Mouse (Mus musculus) Patski (cell line): ENCODE data around the gene Hadh. TPM values are rescaled to one million over a fixed set of nuclear protein-coding genes. Genes with fewer than 3 reads are reported as not detected.

Experiments
- ATAC-seq: fragments of 100-300 bp; one replicate; pipeline ENCODE4 v1.8.0; 2021
- CTCF ChIA-PET: fragments of 350-600 bp; sonication (Branson Sonifier 250); formaldehyde crosslinking; loops from one replicate; lab custom pipeline; 2022; ENCODE audit warnings: inconsistent platforms; lab: Charles Lee
- POLR2A ChIA-PET: fragments of 350-600 bp; sonication (Branson Sonifier 250); formaldehyde crosslinking; loops from one replicate; lab custom pipeline; 2022; ENCODE audit warnings: antibody characterized with exemption, inconsistent platforms; lab: Charles Lee
- DNase-seq: peaks from one replicate; pipeline ENCODE4 v3.0.0-alpha.2; 2011; ENCODE audit warnings: low read depth, low spot score
- H3K27me3 ChIP-seq: fragments of 371-371 bp; one replicate; pipeline ENCODE4 v1.5.1; 2021
- CTCF ChIP-seq: fragments of 100-300 bp; IDR thresholded peaks from one replicate; pipeline ENCODE4 v1.5.1; 2021
- in situ Hi-C: fragments of 300-500 bp; cut with MboI; formaldehyde crosslinking; loops from 3 replicates; pipeline ENCODE4 v1.11.1; 2018; ENCODE audit warnings: low pct_unique_long_range_greater_than_20kb, mixed read lengths
- polyA plus RNA-seq: library from polyadenylated mRNA; unstranded; gene quantifications from one replicate; pipeline ENCODE4 v1.2.3, GENCODE M21; 2021

The Hadh gene
- polyA plus RNA-seq, 1 experiment from 2014 or later, result 194 TPM

- no peak for TF ChIP-seq CTCF
- ChIA-PET CTCF (interaction anchor here (1.1 kb wide), 2 partner anchors 12 to 21 kb away, joined by 3 to 4 read pairs; no protein-coding TSS in a partner anchor), POLR2A (no interaction called here)
- DNase-seq (no peak), ATAC-seq (no peak)
- in situ Hi-C loops, result no loop called here
- H3K27me3 ChIP-seq, result no peaks in the 10 kb centered on the region
Measured at GRCm38 (mm10) chr3:131258921-131259320, 13.0 kb downstream of the Hadh start.

DNA sequence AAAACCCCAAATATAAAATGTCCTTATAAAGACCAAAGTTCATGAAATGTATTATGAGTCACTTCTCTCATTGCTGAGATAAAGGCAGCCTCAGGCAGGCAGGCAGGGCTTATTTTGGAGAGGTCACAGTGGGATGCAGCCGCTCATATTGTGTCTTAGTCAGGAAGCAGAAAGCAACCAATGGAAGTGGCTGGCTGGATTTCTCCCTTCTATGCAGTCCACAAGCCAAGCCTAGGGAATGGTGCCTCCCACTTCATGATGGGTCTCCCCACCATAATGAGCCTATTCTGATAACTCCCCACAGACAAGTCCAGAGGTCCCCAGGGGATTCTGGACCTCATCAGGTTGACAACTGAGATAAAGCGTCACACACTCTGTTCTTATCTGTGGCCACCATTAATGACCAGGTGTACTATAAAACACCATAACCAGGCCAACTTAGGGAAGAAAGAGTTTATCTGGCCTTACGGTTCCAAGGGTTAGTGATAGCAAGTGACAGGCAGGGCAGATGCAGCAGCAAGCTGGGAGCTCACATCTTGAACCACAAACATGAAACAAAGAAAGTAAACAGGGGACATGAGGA lies 16.4 kb downstream of the Hadh start:
- no peaks in the 10 kb centered on the region for H3K27me3 ChIP-seq
- ATAC-seq, result no peak
- no peak for DNase-seq
- in situ Hi-C loops, result no loop called here
- no peak for TF ChIP-seq CTCF
- ChIA-PET CTCF (interaction anchor here (1.7 kb wide), 1 partner anchor 9 kb away, joined by 6 read pairs; no protein-coding TSS in a partner anchor), POLR2A (no interaction called here)

DNA sequence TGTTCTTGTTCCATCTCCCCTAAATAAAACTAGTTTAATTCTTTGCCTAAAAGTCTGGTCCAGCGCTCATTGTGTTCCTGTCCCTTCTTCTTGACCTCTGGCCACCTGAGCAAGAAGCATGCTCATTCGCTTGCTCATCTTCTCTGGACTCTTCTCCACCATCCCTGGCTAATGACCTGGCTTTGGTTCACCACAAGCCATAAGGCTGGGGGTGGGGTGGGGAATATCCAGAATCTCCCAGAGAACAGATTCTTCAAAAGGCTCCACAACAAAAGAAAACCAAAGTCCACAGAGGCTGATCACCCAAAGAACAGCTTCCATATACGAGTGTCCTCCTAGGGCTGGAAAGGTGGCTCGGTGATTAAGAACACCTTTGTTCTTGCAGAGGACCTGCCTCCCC lies 16.9 kb downstream of the Hadh start:
- no peaks in the 10 kb centered on the region for H3K27me3 ChIP-seq
- ATAC-seq, result no peak
- TF ChIP-seq CTCF, result no peak
- DNase-seq, result no peak
- ChIA-PET POLR2A (no interaction called here), CTCF (interaction anchor here (1.7 kb wide), 1 partner anchor 9 kb away, joined by 6 read pairs; no protein-coding TSS in a partner anchor)
- in situ Hi-C loops, result no loop called here

GRCm38 (mm10) chr3:131251601-131252000 lies 20.3 kb downstream of the Hadh start:
- CTCF ChIA-PET, result interaction anchor here (1.3 kb wide), 1 partner anchor 363 kb away, joined by 3 read pairs; no protein-coding TSS in a partner anchor
- no peak for TF ChIP-seq CTCF
- no peaks in the 10 kb centered on the region for H3K27me3 ChIP-seq
- POLR2A ChIA-PET, result no interaction called here
- in situ Hi-C loops, result no loop called here
- ATAC-seq, result no peak
- no peak for DNase-seq

DNA sequence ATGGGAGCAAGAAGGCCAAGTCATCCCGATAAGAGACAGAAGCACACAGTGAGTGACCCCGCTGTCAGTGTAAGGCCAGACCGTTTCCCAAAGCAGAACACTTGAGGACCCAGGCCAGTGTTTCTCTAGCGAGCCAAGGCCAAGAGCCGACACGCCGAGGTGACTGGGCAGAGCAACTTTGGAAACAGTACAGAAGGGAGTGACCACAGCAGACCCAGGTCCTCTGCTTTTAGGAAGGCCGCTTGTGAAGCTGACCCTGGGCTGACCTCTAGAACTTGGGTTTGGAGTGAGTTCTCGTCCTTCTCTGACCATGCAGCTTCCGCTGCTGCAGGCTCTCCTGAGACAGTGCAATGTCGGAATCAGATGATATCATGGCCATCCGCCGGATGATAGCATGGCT lies 20.9 kb downstream of the Hadh start:
- DNase-seq (no peak), ATAC-seq (no peak)
- POLR2A ChIA-PET, result no interaction called here
- in situ Hi-C loops, result no loop called here
- CTCF ChIA-PET, result interaction anchor here (1.3 kb wide), 1 partner anchor 363 kb away, joined by 3 read pairs; no protein-coding TSS in a partner anchor
- no peaks in the 10 kb centered on the region for H3K27me3 ChIP-seq
- no peak for TF ChIP-seq CTCF

DNA sequence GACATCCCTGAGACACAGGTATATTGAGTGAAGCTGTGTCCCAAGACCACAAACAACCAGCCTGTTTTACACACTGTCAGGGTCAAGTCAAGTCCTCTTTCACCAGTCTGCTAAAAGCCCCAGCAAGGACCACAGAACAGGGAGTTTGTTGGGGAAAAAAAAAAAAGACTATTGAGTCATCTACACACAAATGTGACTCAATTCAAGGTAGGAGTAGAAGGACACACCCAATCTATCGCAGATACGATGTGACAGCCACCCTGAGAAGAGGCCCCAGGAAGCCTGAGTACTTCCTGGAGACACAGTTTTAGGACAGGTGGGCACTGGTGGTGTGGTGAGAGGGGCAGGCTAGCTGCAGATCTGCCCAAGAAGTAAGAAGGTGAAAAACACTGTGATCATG lies 21.6 kb downstream of the Hadh start:
- no peak for ATAC-seq
- POLR2A ChIA-PET, result no interaction called here
- no peak for TF ChIP-seq CTCF
- H3K27me3 ChIP-seq, result no peaks in the 10 kb centered on the region
- CTCF ChIA-PET, result interaction anchor here (0.9 to 1.4 kb wide), 4 partner anchors 8 to 535 kb away, joined by 3 read pairs; no protein-coding TSS in a partner anchor
- no peak for DNase-seq
- in situ Hi-C loops, result no loop called here

GRCm38 (mm10) chr3:131248444-131248843 lies 23.5 kb downstream of the Hadh start:
- no peaks in the 10 kb centered on the region for H3K27me3 ChIP-seq
- ChIA-PET POLR2A (no interaction called here), CTCF (no interaction called here)
- in situ Hi-C loops, result loop anchor here (5.0 kb wide), 1 partner anchor 536 kb away; no protein-coding TSS in a partner anchor
- DNase-seq (no peak), ATAC-seq (no peak)
- TF ChIP-seq CTCF, result no peak

- ChIA-PET POLR2A (no interaction called here), CTCF (interaction anchor here (2.2 kb wide), 1 partner anchor 430 kb away, joined by 7 read pairs; no protein-coding TSS in a partner anchor)
- H3K27me3 ChIP-seq, result no peaks in the 10 kb centered on the region
- TF ChIP-seq CTCF, result no peak
- DNase-seq (no peak), ATAC-seq (no peak)
- in situ Hi-C loops, result loop anchor here (5.0 kb wide), 1 partner anchor 536 kb away; no protein-coding TSS in a partner anchor
Measured at GRCm38 (mm10) chr3:131247851-131248250, 24.1 kb downstream of the Hadh start.

- in situ Hi-C loops, result loop anchor here (5.0 kb wide), 1 partner anchor 535 kb away; no protein-coding TSS in a partner anchor
- DNase-seq (no peak), ATAC-seq (no peak)
- POLR2A ChIA-PET, result no interaction called here
- no peaks in the 10 kb centered on the region for H3K27me3 ChIP-seq
- CTCF ChIA-PET, result interaction anchor here (2.2 kb wide), 1 partner anchor 429 kb away, joined by 7 read pairs; no protein-coding TSS in a partner anchor
- no peak for TF ChIP-seq CTCF
Measured at GRCm38 (mm10) chr3:131247447-131247846, 24.5 kb downstream of the Hadh start.

DNA sequence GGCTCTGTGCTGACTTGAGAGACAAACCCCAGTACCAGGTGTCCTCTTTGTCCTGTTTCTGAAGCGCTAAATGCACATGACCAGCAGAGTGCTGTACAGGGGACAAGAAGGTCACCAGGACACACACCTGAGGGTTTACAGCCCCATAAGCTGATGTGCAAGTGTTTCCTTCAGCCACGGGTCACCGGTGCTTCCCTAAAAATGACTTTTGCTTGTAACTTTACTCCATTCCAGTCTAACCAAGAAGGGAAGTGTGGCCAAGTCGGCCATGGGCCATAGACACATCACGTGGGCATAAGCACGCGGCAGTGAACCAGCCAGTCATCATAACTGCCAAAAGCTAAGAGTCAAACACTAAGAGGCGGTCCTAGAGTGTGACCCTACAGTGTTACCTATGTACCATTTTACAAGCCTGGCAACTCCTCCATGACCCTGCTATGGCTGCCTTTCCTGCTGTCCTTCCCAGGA lies 25.3 kb downstream of the Hadh start:
- ATAC-seq, result no peak
- in situ Hi-C loops, result loop anchor here (5.0 kb wide), 1 partner anchor 534 kb away; no protein-coding TSS in a partner anchor
- no peak for DNase-seq
- H3K27me3 ChIP-seq, result no peaks in the 10 kb centered on the region
- ChIA-PET CTCF (interaction anchor here (1.1 to 2.7 kb wide), 8 partner anchors 9 to 537 kb away, joined by 3 to 17 read pairs (median 5); partner anchors contain the start of gene Ostc), POLR2A (no interaction called here)
- no peak for TF ChIP-seq CTCF
